ENCODE assay signal across 11 mouse cellular contexts in genomic region chr3:108087329-108087728, GRCm38 (mm10). TPM values are rescaled to one million over a fixed set of nuclear protein-coding genes. Genes with fewer than 3 reads are reported as not detected.
DNase-seq lines count a peak whose midpoint lies in the region; ATAC-seq and TF ChIP-seq lines count a peak whose summit lies in the region.
"Had no signal": no experiment of that assay in that cellular context is flagged by ENCODE, and none has a peak within 500 bp of the region (broad histone marks: within the 10 kb centered on the region; RNA-seq: fewer than 3 reads in every experiment).

No protein-coding gene starts in this region.

- 89% methylated on average over 3 of the region's 3 CpGs for WGBS in forebrain, embryonic 12.5 days
- 84% methylated on average over 3 of the region's 3 CpGs for WGBS in forebrain, embryonic 11.5 days
- 64% methylated on average over 3 of the region's 3 CpGs for WGBS in liver, embryonic 11.5 days
- 69% methylated on average over 3 of the region's 3 CpGs for WGBS in heart, postnatal 0 days
- 79% methylated on average over 3 of the region's 3 CpGs for WGBS in stomach, embryonic 14.5 days

- TF ChIP-seq CTCF in heart, postnatal 0 days (IDR thresholded peaks at IDR 0.05; ENCODE audit: low read depth): no peak

- no peaks in the 10 kb centered on the region for H3K9me3 ChIP-seq in forebrain, embryonic 12.5 days
- H3K9me3 ChIP-seq in forebrain, embryonic 11.5 days (ENCODE audit: control insufficient read depth, low read length): no peaks in the 10 kb centered on the region
- H3K9me3 ChIP-seq in liver, embryonic 11.5 days (ENCODE audit: control insufficient read depth, low read length): no peaks in the 10 kb centered on the region
- H3K9me3 ChIP-seq in heart, postnatal 0 days (replicated peaks; ENCODE audit: control insufficient read depth, low read length): no peaks in the 10 kb centered on the region
- H3K9me3 ChIP-seq in stomach, embryonic 14.5 days (ENCODE audit: control insufficient read depth, low read depth, low read length): no peaks in the 10 kb centered on the region

- H3K36me3 ChIP-seq in forebrain, embryonic 12.5 days (replicated peaks): no peaks in the 10 kb centered on the region
- H3K36me3 ChIP-seq in forebrain, embryonic 11.5 days (ENCODE audit: control insufficient read depth, insufficient read depth, low read length): no peaks in the 10 kb centered on the region
- H3K36me3 ChIP-seq in liver, embryonic 11.5 days (ENCODE audit: control insufficient read depth, insufficient read depth, low read length): 0 out of 2 replicates have a peak, but pooled peaks cover 2% of the 10 kb centered on the region
- no peaks in the 10 kb centered on the region for H3K36me3 ChIP-seq in heart, postnatal 0 days (replicated peaks; ENCODE audit: control insufficient read depth, insufficient read depth, low read length)
- H3K36me3 ChIP-seq in stomach, embryonic 14.5 days (ENCODE audit: control insufficient read depth, insufficient read depth, low read length): no peaks in the 10 kb centered on the region

- H3K4me2 ChIP-seq in forebrain, embryonic 12.5 days: 0 out of 2 replicates have a peak overlapping the region, but pooled peaks have one; percentile 100
- H3K4me2 ChIP-seq in forebrain, embryonic 11.5 days (ENCODE audit: low read depth, low read length, severe bottlenecking): no peak overlapping the region
- H3K4me2 ChIP-seq in liver, embryonic 11.5 days: peak overlapping the region; percentile 83
- H3K4me2 ChIP-seq in heart, postnatal 0 days (ENCODE audit: low read depth, low read length): peak overlapping the region; percentile 98; the same call in 1 of the 2 replicates
- peak overlapping the region; percentile 99 for H3K4me2 ChIP-seq in stomach, embryonic 14.5 days (replicated peaks; ENCODE audit: low read depth, low read length)

- peaks cover 16% of the 10 kb centered on the region; the same call in 1 of the 2 replicates for H3K27me3 ChIP-seq in forebrain, embryonic 12.5 days
- H3K27me3 ChIP-seq in forebrain, embryonic 11.5 days (ENCODE audit: control insufficient read depth, insufficient read depth, low read length): no peaks in the 10 kb centered on the region
- no peaks in the 10 kb centered on the region for H3K27me3 ChIP-seq in liver, embryonic 11.5 days (replicated peaks; ENCODE audit: control insufficient read depth, insufficient read depth, low read length)
- no peaks in the 10 kb centered on the region for H3K27me3 ChIP-seq in heart, postnatal 0 days (ENCODE audit: control insufficient read depth, insufficient read depth, low read length)
- H3K27me3 ChIP-seq in stomach, embryonic 14.5 days (ENCODE audit: control insufficient read depth, insufficient read depth, low read length): no peaks in the 10 kb centered on the region

- no peak for ATAC-seq in forebrain, embryonic 12.5 days (ENCODE audit: low FRiP score)
- no peak for ATAC-seq in forebrain, embryonic 11.5 days (replicated peaks; ENCODE audit: low FRiP score)
- no peak for ATAC-seq in liver, embryonic 11.5 days (replicated peaks; ENCODE audit: low FRiP score)
- ATAC-seq in heart, postnatal 0 days (ENCODE audit: insufficient read depth, low read depth): no peak
- no peak for ATAC-seq in stomach, embryonic 14.5 days (ENCODE audit: insufficient number of reproducible peaks, insufficient read depth, low FRiP score, low read depth)
- ATAC-seq in CD4-positive, CD25-positive, alpha-beta regulatory T cell, adult 4 months: no peak
- ATAC-seq: inflammation-experienced regulatory T-cells, adult 6 months had no signal

- no peak overlapping the region for H3K4me3 ChIP-seq in forebrain, embryonic 12.5 days (replicated peaks)
- H3K4me3 ChIP-seq in forebrain, embryonic 11.5 days (ENCODE audit: low read depth, low read length): no peak overlapping the region
- H3K4me3 ChIP-seq in liver, embryonic 11.5 days (ENCODE audit: low read depth, low read length): peak overlapping the region; percentile 92
- no peak overlapping the region for H3K4me3 ChIP-seq in heart, postnatal 0 days (ENCODE audit: low read depth, low read length)
- H3K4me3 ChIP-seq in stomach, embryonic 14.5 days (ENCODE audit: low read depth, low read length): no peak overlapping the region; the same call in 1 of the 2 replicates

- no peak for TF ChIP-seq EP300 in heart, postnatal 0 days (IDR thresholded peaks at IDR 0.05; ENCODE audit: low read depth)

- peaks cover 43% of the 10 kb centered on the region for H3K4me1 ChIP-seq in forebrain, embryonic 12.5 days
- peaks cover 12% of the 10 kb centered on the region for H3K4me1 ChIP-seq in forebrain, embryonic 11.5 days (replicated peaks; ENCODE audit: control insufficient read depth, insufficient read depth, low read length)
- peaks cover 46% of the 10 kb centered on the region for H3K4me1 ChIP-seq in liver, embryonic 11.5 days (replicated peaks; ENCODE audit: control insufficient read depth, insufficient read depth, low read length)
- peaks cover 27% of the 10 kb centered on the region for H3K4me1 ChIP-seq in heart, postnatal 0 days (ENCODE audit: control insufficient read depth, insufficient read depth)
- H3K4me1 ChIP-seq in stomach, embryonic 14.5 days (ENCODE audit: control insufficient read depth, insufficient read depth, low read length): peaks cover 35% of the 10 kb centered on the region

- DNase-seq in forebrain, embryonic 11.5 days (ENCODE audit: low spot score): no peak
- no peak for DNase-seq in liver, embryonic 11.5 days (ENCODE audit: low spot score)
- DNase-seq in liver: no peak
- no peak for DNase-seq in heart, postnatal 0 days (ENCODE audit: low spot score)
- no peak for DNase-seq in ovary, adult 18-20 months (ENCODE audit: low spot score)
- DNase-seq: layer of hippocampus, postnatal 36 days; lung, postnatal 4 days had no signal

- no peak overlapping the region for H3K27ac ChIP-seq in forebrain, embryonic 12.5 days
- no peak overlapping the region for H3K27ac ChIP-seq in forebrain, embryonic 11.5 days (ENCODE audit: low read depth, low read length)
- peak overlapping the region; percentile 98 for H3K27ac ChIP-seq in liver, embryonic 11.5 days (ENCODE audit: low read depth, low read length)
- no peak overlapping the region for H3K27ac ChIP-seq in heart, postnatal 0 days (ENCODE audit: low read depth)
- no peak overlapping the region for H3K27ac ChIP-seq in stomach, embryonic 14.5 days (ENCODE audit: low read length)

- no peak overlapping the region for H3K9ac ChIP-seq in forebrain, embryonic 12.5 days
- no peak overlapping the region for H3K9ac ChIP-seq in forebrain, embryonic 11.5 days (ENCODE audit: low read length)
- H3K9ac ChIP-seq in liver, embryonic 11.5 days (ENCODE audit: low read depth, low read length): peak overlapping the region; percentile 97
- H3K9ac ChIP-seq in heart, postnatal 0 days (replicated peaks; ENCODE audit: low read depth, low read length): no peak overlapping the region
- H3K9ac ChIP-seq in stomach, embryonic 14.5 days (replicated peaks; ENCODE audit: low read depth, low read length): no peak overlapping the region

RNA-seq across cellular contexts. Expression of gene Ampd2, which starts 0.9 kb away (rescaled TPM):
- 47.3 and 50.5 TPM in 2 replicates for polyA plus RNA-seq in forebrain, embryonic 12.5 days (2016; fragmentation: Nextera tagmentation; extraction: Ambion mirVana)
- 45.1 and 45.7 TPM in 2 replicates for polyA plus RNA-seq in forebrain, embryonic 11.5 days (2014; fragmentation: Nextera tagmentation; extraction: Ambion mirVana)
- 119 and 123 TPM in 2 replicates for polyA plus RNA-seq in liver, embryonic 11.5 days (2014; fragmentation: Nextera tagmentation; extraction: Ambion mirVana)
- total RNA-seq in heart, postnatal 0 days (2014; rRNA removed; ENCODE audit: low replicate concordance): 17.3 and 77.9 TPM in 2 replicates
- polyA plus RNA-seq in heart, postnatal 0 days (2015; fragmentation: Nextera tagmentation; extraction: Ambion mirVana): 12.7 and 12.8 TPM in 2 replicates
- 33.6 and 36.0 TPM in 2 replicates for polyA plus RNA-seq in stomach, embryonic 14.5 days (2014; fragmentation: Nextera tagmentation; extraction: Ambion mirVana)
- polyA plus RNA-seq in CD4-positive, CD25-positive, alpha-beta regulatory T cell, adult 4 months (2017; shearing (Covaris generic)): 10 to 100 TPM; 22.4 to 48.3 TPM

RNA-seq across cellular contexts. Expression of gene Gnat2, which starts 5.3 kb away (rescaled TPM):
- 0.44 and 0.86 TPM in 2 replicates for polyA plus RNA-seq in forebrain, embryonic 12.5 days (2016; fragmentation: Nextera tagmentation; extraction: Ambion mirVana)
- 0.33 and 0.99 TPM in 2 replicates for polyA plus RNA-seq in forebrain, embryonic 11.5 days (2014; fragmentation: Nextera tagmentation; extraction: Ambion mirVana)
- 4.2 and 5.4 TPM in 2 replicates for polyA plus RNA-seq in liver, embryonic 11.5 days (2014; fragmentation: Nextera tagmentation; extraction: Ambion mirVana)
- total RNA-seq in heart, postnatal 0 days (2014; rRNA removed; ENCODE audit: low replicate concordance): 0.19 TPM in 1 of 2 replicates, not detected in the other
- polyA plus RNA-seq in heart, postnatal 0 days (2015; fragmentation: Nextera tagmentation; extraction: Ambion mirVana): 0.45 and 1.1 TPM in 2 replicates
- 0.51 and 1.2 TPM in 2 replicates for polyA plus RNA-seq in stomach, embryonic 14.5 days (2014; fragmentation: Nextera tagmentation; extraction: Ambion mirVana)
- not detected for polyA plus RNA-seq in CD4-positive, CD25-positive, alpha-beta regulatory T cell, adult 4 months (2017; shearing (Covaris generic))
- total RNA-seq: layer of hippocampus, postnatal 36 days had no signal
- polyA plus RNA-seq: inflammation-experienced regulatory T-cells, adult 6 months had no signal

RNA-seq across cellular contexts. Expression of gene Gstm4, which starts 42.6 kb away (rescaled TPM):
- 11.3 and 12.2 TPM in 2 replicates for polyA plus RNA-seq in forebrain, embryonic 12.5 days (2016; fragmentation: Nextera tagmentation; extraction: Ambion mirVana)
- 11.8 and 14.3 TPM in 2 replicates for polyA plus RNA-seq in forebrain, embryonic 11.5 days (2014; fragmentation: Nextera tagmentation; extraction: Ambion mirVana)
- 21.2 and 22.8 TPM in 2 replicates for polyA plus RNA-seq in liver, embryonic 11.5 days (2014; fragmentation: Nextera tagmentation; extraction: Ambion mirVana)
- 3.6 and 10.9 TPM in 2 replicates for total RNA-seq in heart, postnatal 0 days (2014; rRNA removed; ENCODE audit: low replicate concordance)
- 17.6 and 17.9 TPM in 2 replicates for polyA plus RNA-seq in heart, postnatal 0 days (2015; fragmentation: Nextera tagmentation; extraction: Ambion mirVana)
- 18.1 and 21.2 TPM in 2 replicates for polyA plus RNA-seq in stomach, embryonic 14.5 days (2014; fragmentation: Nextera tagmentation; extraction: Ambion mirVana)
- polyA plus RNA-seq in CD4-positive, CD25-positive, alpha-beta regulatory T cell, adult 4 months (2017; shearing (Covaris generic)): 1 to 10 TPM; 4.4 to 5.7 TPM

RNA-seq across cellular contexts. Expression of gene Gnai3, which starts 58.6 kb away (rescaled TPM):
- 198 and 205 TPM in 2 replicates for polyA plus RNA-seq in forebrain, embryonic 12.5 days (2016; fragmentation: Nextera tagmentation; extraction: Ambion mirVana)
- 210 and 213 TPM in 2 replicates for polyA plus RNA-seq in forebrain, embryonic 11.5 days (2014; fragmentation: Nextera tagmentation; extraction: Ambion mirVana)
- 146 and 170 TPM in 2 replicates for polyA plus RNA-seq in liver, embryonic 11.5 days (2014; fragmentation: Nextera tagmentation; extraction: Ambion mirVana)
- 30.2 and 41.0 TPM in 2 replicates for total RNA-seq in heart, postnatal 0 days (2014; rRNA removed; ENCODE audit: low replicate concordance)
- 35.8 and 37.4 TPM in 2 replicates for polyA plus RNA-seq in heart, postnatal 0 days (2015; fragmentation: Nextera tagmentation; extraction: Ambion mirVana)
- polyA plus RNA-seq in stomach, embryonic 14.5 days (2014; fragmentation: Nextera tagmentation; extraction: Ambion mirVana): 154 and 170 TPM in 2 replicates
- polyA plus RNA-seq in CD4-positive, CD25-positive, alpha-beta regulatory T cell, adult 4 months (2017; shearing (Covaris generic)): 10 to 100 TPM; 95.0 to 98.5 TPM
